Mouse (Mus musculus): ENCODE results near the gene 1700069L16Rik. TPM values are rescaled to one million over a fixed set of nuclear protein-coding genes. Genes with fewer than 3 reads are reported as not detected.

The 1700069L16Rik gene
- polyA plus RNA-seq, 1 experiment from 2014 or later, result not detected

GRCm38 (mm10) chr5:113728011-113728410 is 3.4 kb upstream of the 1700069L16Rik start:
- no peak overlapping the region for H3K4me3 ChIP-seq
- no peaks in the 10 kb centered on the region for H3K9me3 ChIP-seq
- peaks cover 4% of the 10 kb centered on the region; the same call in 1 of the 2 replicates for H3K4me1 ChIP-seq
- 77% methylated on average over 7 of the region's 7 CpGs for WGBS
- no peaks in the 10 kb centered on the region for H3K36me3 ChIP-seq
- H3K27me3 ChIP-seq (ENCODE audit: insufficient read depth, poor library complexity, severe bottlenecking), result peaks cover 17% of the 10 kb centered on the region
- no peak for DNase-seq (ENCODE audit: low spot score)
- no peak overlapping the region for H3K27ac ChIP-seq

DNA sequence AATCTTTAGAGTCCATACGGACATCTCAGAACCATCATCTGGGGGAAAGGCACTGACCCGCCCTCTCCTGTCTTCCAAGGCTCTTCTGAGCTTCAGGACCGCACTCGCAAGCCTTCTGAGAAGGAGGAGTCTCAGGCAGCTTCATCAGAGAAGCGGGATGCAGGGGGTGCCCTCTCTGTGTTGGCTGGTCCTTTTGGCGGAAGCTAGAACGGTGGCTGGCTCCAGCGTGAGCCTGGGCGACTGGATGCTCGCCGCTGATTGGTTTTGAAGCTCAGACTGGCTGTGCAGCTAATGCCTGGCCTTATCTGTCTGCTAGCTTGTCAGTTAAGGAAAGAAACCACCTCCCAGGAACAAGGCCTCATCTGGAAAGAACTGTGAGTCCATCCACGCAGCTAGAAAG is 2.7 kb upstream of the 1700069L16Rik start:
- peaks cover 22% of the 10 kb centered on the region for H3K27me3 ChIP-seq (ENCODE audit: insufficient read depth, poor library complexity, severe bottlenecking)

GRCm38 (mm10) chr5:113726618-113727017 is 2.0 kb upstream of the 1700069L16Rik start:
- H3K9me3 ChIP-seq, result no peaks in the 10 kb centered on the region
- H3K4me1 ChIP-seq, result peaks cover 4% of the 10 kb centered on the region; the same call in 1 of the 2 replicates
- H3K27ac ChIP-seq, result no peak overlapping the region
- H3K36me3 ChIP-seq, result no peaks in the 10 kb centered on the region
- 60% methylated on average over 6 of the region's 6 CpGs for WGBS
- DNase-seq (ENCODE audit: low spot score), result no peak
- peaks cover 22% of the 10 kb centered on the region for H3K27me3 ChIP-seq (ENCODE audit: insufficient read depth, poor library complexity, severe bottlenecking)
- no peak overlapping the region for H3K4me3 ChIP-seq

More for the DNA sequence above, 2.7 kb upstream of the 1700069L16Rik start:
- no peak for DNase-seq (ENCODE audit: low spot score)
- WGBS, result 50% methylated on average over 12 of the region's 12 CpGs
- H3K4me1 ChIP-seq, result peaks cover 4% of the 10 kb centered on the region; the same call in 1 of the 2 replicates
- no peaks in the 10 kb centered on the region for H3K36me3 ChIP-seq
- no peak overlapping the region for H3K4me3 ChIP-seq
- no peaks in the 10 kb centered on the region for H3K9me3 ChIP-seq
- H3K27ac ChIP-seq, result no peak overlapping the region

- Histone ChIP-seq H3K27me3 (ENCODE audit: insufficient read depth, poor library complexity, severe bottlenecking) (peaks cover 22% of the 10 kb centered on the region), H3K27ac (no peak overlapping the region), H3K4me1 (peaks cover 4% of the 10 kb centered on the region; the same call in 1 of the 2 replicates), H3K9me3 (no peaks in the 10 kb centered on the region), H3K36me3 (no peaks in the 10 kb centered on the region), H3K4me3 (no peak overlapping the region)
- DNase-seq (ENCODE audit: low spot score), result no peak
- 70% methylated on average over 12 of the region's 12 CpGs for WGBS
Observed at GRCm38 (mm10) chr5:113725417-113725816, 845 bp upstream of the 1700069L16Rik start.

DNA sequence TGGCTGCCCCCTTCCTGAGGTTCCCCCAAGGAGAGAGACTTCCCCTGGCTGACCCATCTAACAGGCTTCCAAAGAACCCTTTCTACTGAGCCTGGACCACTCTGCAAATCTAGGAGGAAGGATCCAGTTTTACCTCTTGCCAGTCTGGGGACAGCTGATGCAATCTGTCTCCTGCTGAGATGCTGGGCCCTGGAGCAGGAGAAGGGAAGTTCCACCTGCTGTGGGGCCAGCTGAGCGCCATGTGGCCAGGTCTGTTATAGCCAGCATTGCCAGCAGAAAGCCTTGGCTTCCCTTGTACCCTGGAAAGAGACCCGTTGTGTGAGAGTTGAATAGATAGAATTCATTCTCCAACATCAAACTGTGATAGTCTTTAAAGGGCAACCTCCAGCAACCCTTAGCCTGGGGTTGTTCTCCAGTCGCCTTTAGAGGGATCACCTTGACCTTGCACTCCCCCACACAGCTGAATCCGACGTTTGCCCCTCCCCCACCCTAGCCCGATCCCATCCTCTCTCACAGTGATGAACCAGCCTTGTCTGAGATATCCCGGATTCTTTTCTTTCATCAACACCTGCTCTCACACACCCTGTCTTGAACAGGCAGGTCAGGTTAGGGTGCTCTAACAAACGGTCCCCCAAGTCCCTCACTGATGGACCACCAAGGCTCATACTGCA is 870 bp downstream of the 1700069L16Rik start:
- Histone ChIP-seq H3K4me3 (no peak overlapping the region), H3K27ac (no peak overlapping the region), H3K36me3 (no peaks in the 10 kb centered on the region), H3K4me1 (peaks cover 4% of the 10 kb centered on the region; the same call in 1 of the 2 replicates), H3K9me3 (no peaks in the 10 kb centered on the region), H3K27me3 (ENCODE audit: insufficient read depth, poor library complexity, severe bottlenecking) (peaks cover 22% of the 10 kb centered on the region)
- DNase-seq (ENCODE audit: low spot score), result no peak
- WGBS, result 30% methylated on average over 8 of the region's 8 CpGs

DNA sequence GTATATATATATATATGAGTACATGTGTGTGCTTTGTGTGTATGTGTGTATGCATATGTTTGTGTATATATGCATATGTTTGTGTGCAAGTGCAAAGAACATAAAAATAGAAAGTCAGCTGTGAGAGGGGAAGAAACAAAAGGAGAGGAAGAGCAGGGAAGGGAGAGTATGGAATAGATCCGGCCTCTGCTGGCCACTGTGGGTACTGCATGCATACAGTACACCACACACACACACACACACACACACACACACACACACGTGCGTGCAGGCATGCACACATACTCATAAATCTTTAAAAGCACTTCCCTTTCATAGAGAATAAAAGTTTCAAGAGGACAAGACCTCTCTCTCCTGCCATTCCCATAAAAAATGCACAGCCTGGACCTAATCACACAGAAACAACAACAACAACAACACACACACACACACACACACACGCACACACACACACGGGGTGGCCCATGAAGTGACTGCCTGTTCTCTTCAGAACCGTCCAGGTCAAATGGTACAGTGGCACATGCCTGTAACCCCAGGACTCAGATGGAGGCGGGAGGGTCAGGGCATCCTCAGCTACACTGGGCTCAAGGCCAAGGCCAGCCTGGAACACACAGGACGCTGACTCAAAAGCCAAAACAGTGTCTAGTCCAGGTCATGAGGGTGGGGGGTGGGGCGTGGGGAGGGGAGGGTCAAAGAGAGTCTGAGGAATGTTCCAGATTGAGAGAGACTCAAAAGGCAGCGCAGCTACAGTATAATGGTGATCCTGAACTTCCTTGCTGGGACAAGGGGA is 2.2 kb downstream of the 1700069L16Rik start:
- Histone ChIP-seq H3K9me3 (no peaks in the 10 kb centered on the region), H3K27me3 (ENCODE audit: insufficient read depth, poor library complexity, severe bottlenecking) (peaks cover 22% of the 10 kb centered on the region)
- DNase-seq (ENCODE audit: low spot score), result no peak

DNA sequence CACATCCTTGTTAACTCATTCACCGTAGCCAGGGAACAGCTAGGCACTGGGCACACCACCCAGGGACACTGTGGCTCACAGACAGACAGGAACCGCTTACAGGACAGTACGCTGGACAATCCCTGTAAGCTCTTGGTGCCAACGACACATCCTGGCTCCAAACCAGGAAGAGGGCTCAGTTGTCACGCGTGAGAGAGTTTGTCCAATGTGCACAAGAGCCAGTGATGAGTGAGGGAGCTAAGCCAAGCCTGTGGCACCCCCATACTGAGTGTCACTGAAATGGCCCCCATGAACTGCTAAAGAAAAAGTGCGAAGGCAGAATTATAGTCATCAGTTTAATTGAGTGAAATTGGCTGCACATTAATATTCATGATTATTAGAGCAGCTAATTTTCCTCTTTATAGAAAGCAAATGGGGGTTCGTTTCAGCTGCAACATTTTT is 5.3 kb downstream of the 1700069L16Rik start:
- H3K27ac ChIP-seq, result no peak overlapping the region
- peaks cover 17% of the 10 kb centered on the region for H3K27me3 ChIP-seq (ENCODE audit: insufficient read depth, poor library complexity, severe bottlenecking)
- no peaks in the 10 kb centered on the region for H3K36me3 ChIP-seq
- no peaks in the 10 kb centered on the region for H3K9me3 ChIP-seq
- DNase-seq (ENCODE audit: low spot score), result no peak
- H3K4me3 ChIP-seq, result no peak overlapping the region
- peaks cover 4% of the 10 kb centered on the region; the same call in 1 of the 2 replicates for H3K4me1 ChIP-seq
- 85% methylated on average over 8 of the region's 8 CpGs for WGBS

More for the DNA sequence above, 2.2 kb downstream of the 1700069L16Rik start:
- Histone ChIP-seq H3K27ac (no peak overlapping the region), H3K4me3 (no peak overlapping the region), H3K4me1 (peaks cover 4% of the 10 kb centered on the region; the same call in 1 of the 2 replicates), H3K36me3 (no peaks in the 10 kb centered on the region)
- WGBS, result 84% methylated on average over 10 of the region's 10 CpGs

DNA sequence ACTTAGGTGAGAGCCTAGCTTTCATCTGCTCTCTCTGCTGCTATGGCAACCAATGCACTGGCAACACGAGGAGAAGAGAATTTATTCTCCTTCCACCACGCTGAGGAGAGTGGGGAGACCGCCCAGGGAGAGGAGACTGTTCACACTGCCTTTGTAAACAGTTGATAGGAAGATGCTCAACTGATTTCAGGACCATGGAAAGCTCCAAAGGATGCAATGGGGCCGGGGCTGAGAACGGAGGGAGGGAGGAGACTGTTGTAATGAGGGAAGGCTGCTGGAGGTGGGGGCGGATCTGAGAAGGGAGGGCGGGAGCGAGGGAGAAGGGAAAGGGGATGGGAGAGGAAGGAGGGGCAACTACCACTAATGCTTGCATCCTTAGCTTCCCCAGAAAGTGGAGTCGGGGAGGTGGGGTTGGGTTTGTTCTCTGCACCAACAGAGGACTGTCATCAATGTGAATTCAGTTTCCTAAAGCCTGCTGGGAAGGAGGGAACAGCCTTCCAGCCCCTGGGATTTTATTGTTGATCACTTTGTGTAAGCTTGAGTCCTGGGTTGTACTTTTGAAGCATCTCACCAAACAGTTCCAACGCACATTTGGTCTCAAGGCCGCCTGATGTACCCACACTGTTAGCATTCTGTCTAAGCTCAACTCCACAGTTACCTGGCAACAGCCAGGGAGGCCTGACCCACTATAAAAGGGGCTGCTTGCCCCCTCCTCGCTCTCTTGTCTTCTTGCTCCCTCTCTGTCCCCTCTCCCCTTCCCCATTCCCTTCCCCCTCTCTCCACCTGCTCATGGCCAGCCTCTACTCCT is 7.8 kb downstream of the 1700069L16Rik start:
- Histone ChIP-seq H3K4me3 (no peak overlapping the region), H3K27ac (no peak overlapping the region), H3K36me3 (no peaks in the 10 kb centered on the region), H3K4me1 (no peaks in the 10 kb centered on the region), H3K9me3 (no peaks in the 10 kb centered on the region), H3K27me3 (ENCODE audit: insufficient read depth, poor library complexity, severe bottlenecking) (no peaks in the 10 kb centered on the region)
- 13% methylated on average over 10 of the region's 12 CpGs for WGBS
- peak; percentile 81 for DNase-seq (ENCODE audit: low spot score)

DNA sequence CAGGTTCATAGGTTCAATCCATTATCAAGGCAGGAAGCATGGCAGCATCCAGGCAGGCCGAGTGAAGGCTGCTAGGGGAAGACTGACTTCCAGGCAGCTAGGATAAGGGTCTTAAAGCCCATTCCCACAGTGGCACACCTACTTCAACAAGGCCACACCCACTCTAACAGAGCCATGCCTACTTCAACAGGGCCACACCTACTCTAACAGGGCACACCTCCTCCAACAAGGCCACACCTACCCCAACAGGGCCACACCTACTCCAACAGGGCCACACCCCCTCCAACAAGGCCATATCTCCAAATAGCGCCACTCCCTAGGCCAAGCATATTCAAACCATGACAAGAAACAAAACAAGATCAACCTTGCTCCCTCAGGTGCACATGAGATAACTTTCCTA is 11.7 kb downstream of the 1700069L16Rik start:
- Histone ChIP-seq H3K4me3 (no peak overlapping the region), H3K27me3 (ENCODE audit: insufficient read depth, poor library complexity, severe bottlenecking) (no peaks in the 10 kb centered on the region), H3K9me3 (no peaks in the 10 kb centered on the region), H3K4me1 (no peaks in the 10 kb centered on the region), H3K36me3 (no peaks in the 10 kb centered on the region), H3K27ac (no peak overlapping the region)
- whole genome bisulfite sequencing, result 72% methylated on average over 2 of the region's 2 CpGs
- no peak for DNase-seq (ENCODE audit: low spot score)

- H3K27me3 ChIP-seq (ENCODE audit: insufficient read depth, poor library complexity, severe bottlenecking), result peaks cover 5% of the 10 kb centered on the region; the same call in 1 of the 2 replicates
- H3K4me3 ChIP-seq, result no peak overlapping the region
- DNase-seq (ENCODE audit: low spot score), result no peak
- WGBS, result 64% methylated on average over 21 of the region's 21 CpGs
- H3K9me3 ChIP-seq, result no peaks in the 10 kb centered on the region
- H3K36me3 ChIP-seq, result no peaks in the 10 kb centered on the region
- no peaks in the 10 kb centered on the region for H3K4me1 ChIP-seq
- H3K27ac ChIP-seq, result no peak overlapping the region
Observed at GRCm38 (mm10) chr5:113703803-113704585, 20.6 kb downstream of the 1700069L16Rik start.

- WGBS, result 72% methylated on average over 19 of the region's 19 CpGs
- Histone ChIP-seq H3K4me3 (no peak overlapping the region), H3K4me1 (no peaks in the 10 kb centered on the region), H3K27ac (no peak overlapping the region), H3K9me3 (no peaks in the 10 kb centered on the region), H3K36me3 (no peaks in the 10 kb centered on the region), H3K27me3 (ENCODE audit: insufficient read depth, poor library complexity, severe bottlenecking) (peaks cover 5% of the 10 kb centered on the region; the same call in 1 of the 2 replicates)
- no peak for DNase-seq (ENCODE audit: low spot score)
Observed at GRCm38 (mm10) chr5:113700388-113701023, 24.1 kb downstream of the 1700069L16Rik start.

Data from heart, embryonic 10.5 days (tissue).